Mouse (Mus musculus) retina, adult 2 months (tissue): Measurements from ENCODE around the gene Lsm7.

Experiments
- DNase-seq: peaks from one replicate; pipeline ENCODE4 v3.0.0-alpha.2; 2012; ENCODE audit warnings: low read depth, low spot score

Gene Lsm7

DNA sequence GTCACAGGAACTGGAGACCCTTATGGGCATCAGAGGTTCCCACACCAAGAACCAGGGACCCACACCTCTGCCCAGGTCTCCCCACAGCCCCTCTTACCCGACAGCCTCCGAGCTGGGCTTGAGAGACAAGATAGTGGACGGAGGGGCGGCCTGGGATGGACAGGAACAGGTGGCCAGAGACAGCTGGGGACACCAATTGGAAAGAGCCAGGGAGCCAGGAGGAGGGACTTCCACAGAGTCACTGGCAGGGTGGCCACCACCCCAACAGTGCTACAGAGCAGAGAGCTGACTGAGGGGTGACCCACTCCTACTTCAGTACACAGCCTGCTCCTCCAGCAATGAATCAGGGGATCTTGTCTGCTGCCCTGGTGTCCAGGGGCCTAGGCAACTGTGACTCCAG is 41.6 kb downstream of the Lsm7 start, which contains the start of gene Jsrp1:
TSS of gene Jsrp1 (minus strand) at position 133 of the 400 bp plus-strand sequence.
- no peak for DNase-seq

DNA sequence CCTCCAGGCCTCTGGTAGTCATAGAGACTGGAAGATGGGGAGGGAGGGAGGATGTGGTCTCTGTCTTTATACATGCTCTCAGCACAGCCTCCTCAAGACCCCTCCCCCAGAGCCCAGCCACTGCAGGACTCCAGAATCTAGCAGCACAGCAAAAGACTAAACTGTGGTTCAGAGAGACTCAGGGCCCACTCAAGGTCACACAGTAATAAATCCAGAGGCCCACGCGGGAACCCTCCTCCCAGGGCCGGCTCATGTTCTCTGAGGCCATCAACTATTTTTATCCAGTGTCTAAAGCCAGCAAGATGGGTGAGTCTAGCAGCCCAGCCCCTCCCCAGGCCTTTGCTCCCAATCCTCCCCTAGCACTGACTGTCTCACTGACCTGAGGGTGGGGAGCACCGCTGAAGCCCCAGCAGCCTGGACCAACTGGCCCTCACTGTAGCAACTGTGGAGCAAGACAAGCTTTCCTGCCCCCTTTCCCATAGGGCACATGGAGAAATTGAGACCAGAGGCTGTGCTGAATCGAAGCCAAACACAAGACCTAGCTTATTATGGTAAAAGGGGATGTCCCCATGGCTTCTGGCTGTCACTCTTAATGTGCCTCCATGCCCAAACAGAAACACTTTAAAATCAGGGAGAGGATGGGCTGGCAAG is 42.5 kb downstream of the Lsm7 start:
- DNase-seq = no peak

DNA sequence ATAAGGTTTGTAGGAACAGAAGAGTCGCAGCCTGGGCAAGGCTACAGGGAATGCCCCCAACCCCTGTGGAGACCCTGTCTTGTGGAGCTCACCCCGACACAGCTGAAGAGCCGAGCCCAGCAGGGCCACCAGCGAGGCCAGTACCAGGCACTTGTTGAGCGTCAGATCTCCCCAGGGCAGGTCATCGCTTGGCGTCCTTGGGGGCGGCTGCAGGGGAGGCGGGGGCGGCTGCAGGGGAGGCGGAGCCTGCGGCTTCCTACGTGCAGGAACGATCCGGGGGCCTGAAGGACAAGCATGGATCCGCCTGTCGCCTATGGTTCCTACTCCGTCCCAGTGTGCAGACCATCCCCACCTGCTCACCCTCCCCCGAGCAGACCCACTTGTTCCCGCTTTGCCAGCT is 44.9 kb downstream of the Lsm7 start:
- DNase-seq = no peak

DNA sequence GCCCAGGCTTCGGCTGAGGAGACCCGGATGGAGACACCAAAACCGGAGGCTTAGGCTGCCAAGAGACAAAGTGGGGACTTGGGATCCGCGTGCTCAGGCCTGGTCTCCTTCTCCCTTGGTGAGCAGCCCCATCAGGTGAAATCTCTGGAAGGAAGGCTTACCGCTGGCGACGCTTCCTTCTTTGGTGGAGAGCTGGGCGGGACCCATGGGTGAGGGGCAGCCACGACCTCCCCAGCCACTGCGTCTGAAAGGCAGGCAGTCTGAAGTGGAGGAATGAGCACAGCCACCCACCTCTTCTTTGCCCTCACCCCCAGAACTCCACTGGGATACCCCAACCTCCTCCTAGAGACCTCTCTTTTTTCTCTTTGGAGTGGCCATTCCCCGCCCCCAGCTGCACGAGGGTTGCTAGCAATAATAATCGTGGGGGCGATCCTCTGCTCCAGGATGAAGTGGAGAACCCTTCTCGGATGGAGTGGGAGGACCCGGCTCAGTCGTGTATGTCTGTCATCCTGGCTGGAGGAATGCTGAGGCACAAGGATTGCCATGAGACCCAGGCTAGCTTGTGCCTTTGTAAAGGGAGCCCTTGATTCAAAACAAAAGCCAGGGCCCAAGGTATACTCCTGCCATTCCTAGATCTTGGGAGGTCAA is 45.9 kb downstream of the Lsm7 start:
- no peak for DNase-seq

GRCm38 (mm10) chr10:80808099-80808984 is 46.7 kb downstream of the Lsm7 start:
- DNase-seq = peak; percentile 69

GRCm38 (mm10) chr10:80807057-80807627 is 47.9 kb downstream of the Lsm7 start:
- peak; percentile 80 for DNase-seq

- DNase-seq = no peak
These were observed 48.5 kb downstream of the Lsm7 start for GRCm38 (mm10) chr10:80806341-80807056.

DNA sequence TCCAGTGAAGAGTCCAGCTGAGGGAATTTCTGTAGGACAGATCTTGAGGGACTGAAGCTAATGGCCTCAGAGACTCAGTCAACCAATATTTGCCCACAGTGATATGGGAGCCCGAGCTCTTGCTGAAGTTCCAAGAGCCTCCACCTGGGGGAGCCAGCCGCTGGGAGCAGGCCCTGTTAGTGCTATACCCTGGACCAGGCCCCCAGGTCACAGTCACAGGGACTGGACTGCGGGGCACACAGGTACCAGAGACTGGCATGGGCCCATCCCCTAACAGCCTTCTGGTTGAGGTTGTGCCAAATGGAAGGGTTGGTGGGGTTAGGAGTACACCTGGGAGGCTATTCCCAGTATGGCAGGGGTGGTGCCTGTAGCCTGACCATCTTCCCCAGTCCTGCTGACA is 49.1 kb downstream of the Lsm7 start:
- no peak for DNase-seq

DNA sequence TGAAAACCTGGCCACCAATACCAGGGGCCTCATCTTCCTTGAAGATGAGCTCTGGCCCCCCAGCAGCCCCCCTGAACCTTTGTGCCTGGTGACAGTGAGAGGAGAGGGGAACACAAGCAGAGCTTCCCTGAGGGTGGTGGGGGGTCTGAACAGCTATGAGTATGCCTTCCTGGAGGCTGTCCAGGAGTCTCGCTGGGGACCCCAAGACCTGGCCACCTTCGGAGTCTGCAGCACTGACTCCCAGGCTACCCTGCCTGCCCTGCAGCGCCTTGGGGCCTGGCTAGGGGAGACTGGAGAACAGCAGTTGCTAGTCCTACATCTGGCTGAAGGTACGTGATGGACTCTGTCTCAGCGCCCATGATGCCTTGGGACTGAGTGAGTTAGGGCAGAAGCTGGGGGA is 49.7 kb downstream of the Lsm7 start:
- DNase-seq = no peak

DNA sequence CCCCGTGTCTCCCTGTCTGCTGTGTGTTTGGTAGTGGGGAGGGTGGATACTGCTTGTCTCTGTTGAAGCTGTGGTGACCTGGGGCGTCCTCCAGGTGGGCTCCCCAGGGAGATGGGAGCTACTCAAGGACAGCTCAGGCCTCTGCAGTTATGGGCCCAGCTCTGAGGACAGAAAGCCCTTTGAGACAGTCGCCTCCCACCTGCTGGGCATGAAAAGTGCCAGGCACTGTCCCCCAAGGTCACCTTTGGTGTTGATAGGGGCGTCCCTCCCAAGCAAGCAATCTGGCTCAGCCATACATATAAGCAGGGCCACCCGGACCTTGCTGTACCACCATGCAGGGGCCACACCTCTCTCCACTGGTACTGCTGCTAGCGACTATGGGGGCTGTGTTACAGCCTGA is 50.1 kb downstream of the Lsm7 start, which contains the start of gene Amh:
TSS of gene Amh (plus strand) at position 328 of the 400 bp plus-strand sequence.
- DNase-seq = no peak

GRCm38 (mm10) chr10:80804340-80804739 is 50.7 kb downstream of the Lsm7 start:
- DNase-seq = no peak

GRCm38 (mm10) chr10:80802996-80803395 is 52.0 kb downstream of the Lsm7 start:
- no peak for DNase-seq
